Mouse (Mus musculus) limb, embryonic 12.5 days (tissue): ENCODE measurements around the gene Slc39a13. TPM values are rescaled to one million over a fixed set of nuclear protein-coding genes. Genes with fewer than 3 reads are reported as not detected.

Experiments used
- ATAC-seq: fragments of 200-750 bp; cut with Nextera tagmentation; 2 replicates; pipeline ENCODE4 v1.8.0; 2017; ENCODE audit warnings: low read depth, moderate TSS enrichment; ENCODE audit not compliant: insufficient number of reproducible peaks, insufficient read depth, low FRiP score, low TSS enrichment
- H3K27ac ChIP-seq: fragments of 300-500 bp; sonication (generic); 2 replicates; pipeline ENCODE4 v1.5.1; 2016; ENCODE audit warnings: mild to moderate bottlenecking, moderate library complexity
- H3K27me3 ChIP-seq: fragments of 300-500 bp; sonication (generic); 2 replicates; pipeline ENCODE4 v1.6.1; 2016; ENCODE audit warnings: mild to moderate bottlenecking, moderate library complexity
- H3K36me3 ChIP-seq: fragments of 300-500 bp; sonication (generic); 2 replicates; pipeline ENCODE4 v1.6.1; 2016; ENCODE audit warnings: mild to moderate bottlenecking, moderate library complexity
- H3K4me1 ChIP-seq: fragments of 300-500 bp; sonication (generic); replicated peaks from 2 replicates; pipeline ENCODE4 v1.6.1; 2016
- H3K4me2 ChIP-seq: fragments of 300-500 bp; sonication (generic); 2 replicates; pipeline ENCODE4 v1.6.1; 2016; ENCODE audit warnings: mild to moderate bottlenecking, moderate library complexity
- H3K4me3 ChIP-seq: fragments of 300-500 bp; sonication (generic); replicated peaks from 2 replicates; pipeline ENCODE4 v1.5.1; 2016; ENCODE audit warnings: mild to moderate bottlenecking
- H3K9ac ChIP-seq: fragments of 300-500 bp; sonication (generic); replicated peaks from 2 replicates; pipeline ENCODE4 v1.6.1; 2016; ENCODE audit warnings: mild to moderate bottlenecking, moderate library complexity
- H3K9me3 ChIP-seq: fragments of 300-500 bp; sonication (generic); 2 replicates; pipeline ENCODE4 v1.6.1; 2016; ENCODE audit warnings: mild to moderate bottlenecking, moderate library complexity
- WGBS: fragments of 180-500 bp; shearing (Covaris S2); methylation state at CpG from one replicate; pipeline ENCODE4 v1.1.7; 2016; 5-methylcytosine and 5-hydroxymethylcytosine counted together
- polyA plus RNA-seq: library from polyadenylated mRNA; unstranded; fragments of >200 nt; fragmentation: Nextera tagmentation; extraction: Ambion mirVana; gene quantifications from 2 replicates; pipeline ENCODE4 v1.2.1, GENCODE M21; 2016

Slc39a13 gene
- polyA plus RNA-seq, 1 experiment from 2014 or later = 45.2 TPM

GRCm38 (mm10) chr2:91079026-91079384 lies 8.8 kb upstream of the Slc39a13 start:
- 28% methylated on average over 5 of the region's 5 CpGs for WGBS
- no peaks in the 10 kb centered on the region for H3K9me3 ChIP-seq
- H3K4me1 ChIP-seq = peaks cover 15% of the 10 kb centered on the region
- no peak for ATAC-seq
- peak overlapping the region; percentile 99 for H3K4me2 ChIP-seq
- H3K9ac ChIP-seq = peak overlapping the region; percentile 79
- H3K4me3 ChIP-seq = peak overlapping the region; percentile 62
- H3K27ac ChIP-seq = no peak overlapping the region
- H3K27me3 ChIP-seq = 0 out of 2 replicates have a peak, but pooled peaks cover 10% of the 10 kb centered on the region
- H3K36me3 ChIP-seq = no peaks in the 10 kb centered on the region

GRCm38 (mm10) chr2:91078314-91079025 lies 8.3 kb upstream of the Slc39a13 start:
- no peaks in the 10 kb centered on the region for H3K9me3 ChIP-seq
- H3K27ac ChIP-seq = no peak overlapping the region
- no peaks in the 10 kb centered on the region for H3K36me3 ChIP-seq
- H3K4me3 ChIP-seq = peak overlapping the region; percentile 62
- H3K4me2 ChIP-seq = peak overlapping the region; percentile 99
- WGBS = 2% methylated on average over 31 of the region's 36 CpGs
- H3K27me3 ChIP-seq = 0 out of 2 replicates have a peak, but pooled peaks cover 10% of the 10 kb centered on the region
- H3K4me1 ChIP-seq = peaks cover 15% of the 10 kb centered on the region
- peak overlapping the region; percentile 79 for H3K9ac ChIP-seq
- no peak for ATAC-seq

GRCm38 (mm10) chr2:91077957-91078313 lies 7.7 kb upstream of the Slc39a13 start:
- ATAC-seq = no peak
- H3K4me3 ChIP-seq = peak overlapping the region; percentile 62
- H3K27me3 ChIP-seq = 0 out of 2 replicates have a peak, but pooled peaks cover 10% of the 10 kb centered on the region
- H3K9me3 ChIP-seq = no peaks in the 10 kb centered on the region
- 12% methylated on average over 12 of the region's 12 CpGs for WGBS
- peak overlapping the region; percentile 99 for H3K4me2 ChIP-seq
- H3K4me1 ChIP-seq = peaks cover 13% of the 10 kb centered on the region
- no peaks in the 10 kb centered on the region for H3K36me3 ChIP-seq
- H3K9ac ChIP-seq = peak overlapping the region; percentile 79; the same call in 1 of the 2 replicates
- no peak overlapping the region for H3K27ac ChIP-seq

GRCm38 (mm10) chr2:91072092-91072491 lies 1.9 kb upstream of the Slc39a13 start:
- 23% methylated on average over 1 of the region's 1 CpGs for WGBS
- Histone ChIP-seq H3K4me2 (no peak overlapping the region), H3K4me1 (peaks cover 24% of the 10 kb centered on the region), H3K27ac (no peak overlapping the region), H3K4me3 (no peak overlapping the region), H3K27me3 (no peaks in the 10 kb centered on the region), H3K9ac (no peak overlapping the region), H3K9me3 (no peaks in the 10 kb centered on the region), H3K36me3 (peaks cover 8% of the 10 kb centered on the region; the same call in 1 of the 2 replicates)
- no peak for ATAC-seq

GRCm38 (mm10) chr2:91071059-91071458 lies 842 bp upstream of the Slc39a13 start:
- Histone ChIP-seq H3K9ac (peak overlapping the region; percentile 73), H3K36me3 (peaks cover 17% of the 10 kb centered on the region), H3K4me3 (peak overlapping the region; percentile 64), H3K4me2 (peak overlapping the region; percentile 86), H3K9me3 (no peaks in the 10 kb centered on the region), H3K27ac (peak overlapping the region; percentile 85), H3K27me3 (no peaks in the 10 kb centered on the region), H3K4me1 (peaks cover 24% of the 10 kb centered on the region)
- WGBS = 84% methylated on average over 10 of the region's 10 CpGs
- 0 out of 2 replicates have a peak, but pooled peaks have one; percentile 2 for ATAC-seq

- Histone ChIP-seq H3K4me3 (peak overlapping the region; percentile 64), H3K4me1 (peaks cover 24% of the 10 kb centered on the region), H3K4me2 (peak overlapping the region; percentile 86), H3K9ac (peak overlapping the region; percentile 73), H3K27me3 (no peaks in the 10 kb centered on the region), H3K27ac (peak overlapping the region; percentile 85), H3K36me3 (peaks cover 33% of the 10 kb centered on the region), H3K9me3 (no peaks in the 10 kb centered on the region)
- 9% methylated on average over 14 of the region's 14 CpGs for WGBS
- ATAC-seq = peak; percentile 2; the same call in 1 of the 2 replicates
These were observed 764 bp downstream of the Slc39a13 start for GRCm38 (mm10) chr2:91069306-91070000.

GRCm38 (mm10) chr2:91068872-91069165 lies 1.4 kb downstream of the Slc39a13 start:
- WGBS = 39% methylated on average over 6 of the region's 6 CpGs
- Histone ChIP-seq H3K4me2 (peak overlapping the region; percentile 86), H3K4me1 (peaks cover 24% of the 10 kb centered on the region), H3K9ac (peak overlapping the region; percentile 73), H3K36me3 (peaks cover 40% of the 10 kb centered on the region), H3K4me3 (peak overlapping the region; percentile 64), H3K27ac (0 out of 2 replicates have a peak overlapping the region, but pooled peaks have one; percentile 23), H3K9me3 (no peaks in the 10 kb centered on the region), H3K27me3 (no peaks in the 10 kb centered on the region)
- ATAC-seq = no peak

- Histone ChIP-seq H3K4me3 (peak overlapping the region; percentile 64), H3K27ac (0 out of 2 replicates have a peak overlapping the region, but pooled peaks have one; percentile 23), H3K4me1 (peaks cover 24% of the 10 kb centered on the region), H3K9ac (peak overlapping the region; percentile 73), H3K9me3 (no peaks in the 10 kb centered on the region), H3K36me3 (peaks cover 45% of the 10 kb centered on the region), H3K4me2 (peak overlapping the region; percentile 86), H3K27me3 (no peaks in the 10 kb centered on the region)
- ATAC-seq = no peak
- WGBS = 62% methylated on average over 13 of the region's 13 CpGs
These were observed 1.9 kb downstream of the Slc39a13 start for GRCm38 (mm10) chr2:91068162-91068871.

- H3K4me1 ChIP-seq = peaks cover 24% of the 10 kb centered on the region
- no peak overlapping the region for H3K9ac ChIP-seq
- no peak overlapping the region for H3K27ac ChIP-seq
- H3K27me3 ChIP-seq = no peaks in the 10 kb centered on the region
- WGBS = 89% methylated on average over 3 of the region's 3 CpGs
- H3K9me3 ChIP-seq = no peaks in the 10 kb centered on the region
- H3K4me3 ChIP-seq = no peak overlapping the region
- peaks cover 63% of the 10 kb centered on the region for H3K36me3 ChIP-seq
- no peak for ATAC-seq
- no peak overlapping the region for H3K4me2 ChIP-seq
These were observed 3.8 kb downstream of the Slc39a13 start for GRCm38 (mm10) chr2:91066455-91066854.

GRCm38 (mm10) chr2:91065544-91065943 lies 4.7 kb downstream of the Slc39a13 start:
- WGBS = 48% methylated on average over 3 of the region's 3 CpGs
- H3K4me1 ChIP-seq = peaks cover 17% of the 10 kb centered on the region
- H3K36me3 ChIP-seq = peaks cover 72% of the 10 kb centered on the region
- ATAC-seq = no peak
- H3K27me3 ChIP-seq = no peaks in the 10 kb centered on the region
- no peaks in the 10 kb centered on the region for H3K9me3 ChIP-seq
- H3K4me2 ChIP-seq = no peak overlapping the region
- no peak overlapping the region for H3K4me3 ChIP-seq
- no peak overlapping the region for H3K27ac ChIP-seq
- H3K9ac ChIP-seq = no peak overlapping the region

- 84% methylated on average over 6 of the region's 6 CpGs for WGBS
- peaks cover 86% of the 10 kb centered on the region for H3K36me3 ChIP-seq
These were observed 6.0 kb downstream of the Slc39a13 start for GRCm38 (mm10) chr2:91064211-91064610.

More at GRCm38 (mm10) chr2:91064211-91064610, 6.0 kb downstream of the Slc39a13 start:
- no peak for ATAC-seq
- Histone ChIP-seq H3K27me3 (no peaks in the 10 kb centered on the region), H3K27ac (no peak overlapping the region), H3K4me1 (peaks cover 12% of the 10 kb centered on the region), H3K4me2 (no peak overlapping the region), H3K9ac (no peak overlapping the region), H3K4me3 (no peak overlapping the region), H3K9me3 (no peaks in the 10 kb centered on the region)
